Mouse (Mus musculus) cerebellum, adult (tissue): Measurements from ENCODE around the gene Pgpep1.

Experiments
- ATAC-seq: cut with Nextera tagmentation; 2 replicates; pipeline ENCODE4 v1.9.2; 2017; ENCODE audit warnings: mild to moderate bottlenecking, moderate library complexity, mixed read lengths; ENCODE audit not compliant: insufficient number of reproducible peaks, low FRiP score, low TSS enrichment

Pgpep1 gene

DNA sequence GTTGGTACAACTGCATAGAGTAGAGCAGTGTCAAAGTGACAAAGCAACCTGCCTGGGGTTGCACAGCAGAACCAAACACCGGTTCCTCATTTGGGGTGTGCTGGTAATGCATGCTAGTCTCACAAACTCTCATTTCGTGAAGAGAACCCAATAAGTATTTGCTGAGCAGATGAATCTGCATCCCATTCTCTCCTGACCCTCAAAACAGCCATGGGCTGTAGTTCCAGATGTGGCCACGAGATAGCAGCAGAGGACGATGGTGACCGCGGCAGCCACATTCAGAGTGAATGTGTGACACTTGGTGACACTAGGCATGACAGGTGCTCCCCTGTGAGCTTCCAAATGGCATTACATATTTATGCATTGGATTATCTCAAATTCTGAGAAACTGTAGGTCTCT is 48.3 kb downstream of the Pgpep1 start:
- ATAC-seq = no peak

DNA sequence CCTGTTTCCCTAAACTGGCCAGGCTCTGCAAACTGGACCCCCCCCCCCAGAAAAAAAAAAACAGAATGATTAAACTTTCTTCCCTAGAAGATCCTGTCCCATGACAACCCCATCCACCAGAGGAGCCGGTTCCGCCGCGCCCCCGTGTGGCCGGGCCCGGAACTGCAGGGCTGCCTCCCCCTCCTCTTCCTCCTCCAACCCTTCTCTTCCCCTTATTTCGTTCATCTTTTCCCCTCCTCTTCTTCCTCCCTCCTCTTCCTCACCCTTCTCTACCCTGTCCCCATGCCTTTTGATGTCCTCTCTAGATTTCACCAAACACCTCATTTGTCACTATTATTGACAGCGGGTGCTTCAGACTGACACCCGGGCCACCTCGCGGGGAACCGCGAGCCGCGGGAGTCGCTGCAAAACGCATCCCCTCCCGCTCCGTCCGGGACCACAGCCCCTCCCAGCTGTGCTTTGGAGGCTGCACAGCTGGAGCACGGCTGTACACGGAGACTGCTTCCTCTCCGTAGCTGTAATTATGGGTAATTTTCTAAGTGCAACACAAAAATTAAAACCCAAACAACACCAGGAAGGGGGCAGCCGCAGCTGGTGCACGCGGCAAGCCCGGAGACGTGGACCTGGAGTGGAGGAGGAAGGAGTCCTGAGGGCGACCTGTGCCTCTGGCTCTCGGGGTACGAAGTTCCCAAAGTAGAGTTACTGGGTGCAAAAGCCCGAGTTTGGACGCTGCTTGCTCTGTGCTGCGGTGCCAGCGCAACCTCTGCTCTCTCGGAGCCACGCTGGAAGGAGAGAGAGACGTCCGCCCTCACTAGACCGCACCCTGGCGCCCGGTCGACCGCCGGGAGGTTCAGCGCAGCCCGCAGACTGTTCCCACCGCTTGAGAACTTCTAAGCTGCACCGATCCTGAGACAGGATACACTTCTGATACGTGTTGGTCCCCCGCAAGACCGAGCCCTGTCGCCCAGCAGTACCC is 49.1 kb downstream of the Pgpep1 start:
- ATAC-seq = no peak

DNA sequence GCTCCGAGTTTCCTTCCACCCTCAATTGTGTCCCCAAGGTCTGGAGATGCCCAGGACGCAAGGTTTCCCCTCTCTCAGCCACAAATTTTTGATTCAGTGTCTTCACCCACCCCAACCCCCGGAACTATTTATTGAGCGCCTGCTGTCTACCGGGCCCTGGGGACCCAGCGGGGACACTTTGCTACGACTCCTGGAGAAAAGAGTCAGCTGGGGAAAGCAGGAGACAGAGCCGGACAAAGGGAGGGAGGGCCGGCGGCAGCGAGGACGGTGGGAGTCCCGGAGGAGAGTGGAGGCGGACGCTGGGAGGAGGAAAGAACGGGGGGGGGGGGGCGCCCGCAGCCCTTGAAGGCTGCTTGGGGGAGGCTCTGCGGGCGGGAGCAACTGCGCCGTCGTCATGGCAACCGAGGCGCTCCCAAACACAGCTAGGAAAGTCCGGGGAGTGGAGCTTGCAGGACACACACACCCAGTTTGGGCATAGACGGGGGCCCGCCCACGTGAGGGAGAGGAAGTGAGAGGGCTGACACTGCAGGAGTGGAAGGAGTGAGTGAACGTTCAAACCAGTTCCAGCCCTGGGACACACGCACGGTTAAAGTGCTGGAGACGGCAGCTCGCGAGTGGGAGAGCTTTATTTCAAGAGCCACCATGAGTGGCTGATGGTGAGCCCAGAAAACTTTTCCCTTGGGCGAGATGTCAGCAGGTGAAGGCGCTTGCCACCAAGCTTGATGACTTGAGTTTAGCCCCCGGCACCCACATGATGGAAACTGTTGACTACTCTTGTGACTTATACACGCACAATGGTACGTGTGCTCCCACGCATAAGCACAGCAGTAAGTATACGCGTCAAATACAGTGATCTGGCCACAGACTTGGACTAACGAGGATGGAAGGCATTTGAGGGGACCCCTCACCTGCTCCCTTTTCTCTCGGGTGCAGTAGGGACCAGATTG is 50.1 kb downstream of the Pgpep1 start:
- no peak for ATAC-seq

DNA sequence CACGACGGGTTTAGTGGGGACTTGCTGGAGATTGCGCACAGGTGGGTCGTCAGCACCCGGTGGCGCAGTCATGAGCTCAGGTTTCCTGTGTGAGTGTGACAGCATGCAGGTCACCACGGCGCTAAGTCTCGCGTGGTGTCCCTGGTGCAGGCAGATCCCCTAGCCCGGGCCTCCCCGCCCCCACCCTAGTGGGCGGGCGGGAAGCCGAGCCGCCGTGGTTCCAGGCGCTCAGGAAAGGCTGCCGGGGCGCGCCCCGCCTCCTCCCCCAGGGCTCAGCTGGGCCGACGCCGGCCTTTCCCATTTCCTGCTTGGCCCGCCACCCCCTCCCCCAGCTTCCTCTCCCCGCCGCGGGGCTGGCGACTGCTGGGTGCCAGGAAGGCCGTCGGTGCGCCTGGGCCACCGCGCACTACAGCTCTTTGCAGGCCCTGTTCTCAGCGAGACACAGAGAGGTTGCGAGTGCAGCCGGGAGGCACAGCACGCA is 50.8 kb downstream of the Pgpep1 start:
- ATAC-seq = no peak

DNA sequence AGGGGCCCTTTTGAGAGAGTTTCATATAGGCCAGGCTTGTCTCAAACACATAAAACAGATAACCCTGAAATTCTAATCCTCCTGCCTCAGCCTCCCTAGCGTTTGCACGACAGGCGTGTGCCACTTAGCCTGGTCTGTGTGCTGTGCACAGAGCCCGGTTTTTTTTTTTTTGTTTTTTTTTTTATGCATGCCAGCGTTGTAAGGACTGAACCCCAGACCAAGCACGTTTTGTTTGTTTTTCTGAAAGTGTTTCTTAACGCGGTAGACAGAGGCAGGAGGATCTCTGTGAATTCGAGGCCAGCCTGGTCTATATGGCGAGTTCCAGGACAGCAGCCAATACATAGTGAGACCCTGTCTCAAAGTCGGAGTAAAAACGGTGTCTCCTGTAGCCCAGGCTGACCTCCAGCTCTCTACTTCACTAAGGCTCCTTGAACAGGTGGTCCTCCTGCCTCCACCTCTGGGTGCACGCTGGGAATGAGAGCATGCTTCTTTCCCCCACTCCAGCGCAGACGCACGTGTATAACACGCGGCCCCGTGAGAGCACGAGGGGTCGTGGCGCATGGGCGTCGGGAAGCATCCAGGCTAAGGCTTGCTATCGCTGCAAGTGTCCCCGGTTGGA is 51.3 kb downstream of the Pgpep1 start, which contains the start of gene Ssbp4:
Gene Ssbp4, minus strand, starts transcription at position 124 of the 619 bp plus-strand sequence.
- no peak for ATAC-seq

DNA sequence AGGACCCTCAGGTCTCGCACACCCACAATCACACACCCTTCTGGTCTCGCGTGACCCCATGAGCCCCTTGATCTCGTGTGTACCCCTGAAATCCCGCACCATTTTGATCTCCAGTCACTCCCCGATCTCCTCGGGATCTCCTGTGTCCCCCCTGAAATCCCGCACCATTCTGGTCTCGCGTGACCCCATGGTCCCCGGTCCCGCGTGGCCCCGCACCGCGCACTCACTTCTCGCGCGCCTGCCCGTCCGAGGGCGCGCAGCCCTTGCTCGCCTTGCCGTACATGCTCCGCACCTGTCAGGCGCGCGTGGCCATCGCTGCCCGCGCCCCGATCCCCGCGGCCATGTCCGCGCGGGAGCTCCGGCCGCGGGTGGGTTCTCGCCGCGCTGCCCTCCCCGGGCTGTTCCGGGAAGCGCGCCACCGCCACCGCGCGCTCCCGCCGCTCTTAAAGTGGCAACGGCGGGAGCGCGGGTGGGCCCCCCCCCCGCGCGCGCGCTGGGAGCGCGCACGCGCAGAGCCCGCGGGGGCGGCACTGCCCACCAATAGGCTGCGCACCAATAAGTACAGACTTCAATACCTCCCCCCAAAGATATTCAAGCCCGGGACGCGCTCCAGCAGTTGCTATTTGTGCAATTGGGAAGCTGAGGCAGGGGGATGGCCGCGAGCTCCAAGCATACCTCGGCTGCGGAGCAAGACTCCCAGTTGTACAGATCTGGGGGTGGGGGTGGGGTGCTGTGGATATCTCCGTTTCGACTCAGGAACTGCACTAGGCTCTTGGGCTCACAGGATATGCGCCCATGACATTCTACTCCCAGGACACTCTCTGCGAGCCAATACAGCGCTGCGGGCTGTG is 52.1 kb downstream of the Pgpep1 start:
- ATAC-seq = no peak

DNA sequence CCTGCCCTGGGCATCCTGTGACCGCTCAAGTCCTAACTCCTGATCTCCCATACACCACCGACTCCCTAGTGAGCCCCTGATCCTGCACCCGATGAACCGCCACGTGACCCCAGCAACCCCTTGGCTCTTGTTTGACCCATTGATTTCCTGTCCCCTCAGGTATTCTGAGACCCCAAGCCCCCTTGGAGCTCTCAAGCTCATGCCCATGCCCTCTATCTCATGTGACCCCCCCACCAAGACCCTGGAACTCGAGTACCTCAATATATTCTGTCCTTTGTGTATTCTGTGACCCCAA is 52.6 kb downstream of the Pgpep1 start:
- ATAC-seq = no peak

DNA sequence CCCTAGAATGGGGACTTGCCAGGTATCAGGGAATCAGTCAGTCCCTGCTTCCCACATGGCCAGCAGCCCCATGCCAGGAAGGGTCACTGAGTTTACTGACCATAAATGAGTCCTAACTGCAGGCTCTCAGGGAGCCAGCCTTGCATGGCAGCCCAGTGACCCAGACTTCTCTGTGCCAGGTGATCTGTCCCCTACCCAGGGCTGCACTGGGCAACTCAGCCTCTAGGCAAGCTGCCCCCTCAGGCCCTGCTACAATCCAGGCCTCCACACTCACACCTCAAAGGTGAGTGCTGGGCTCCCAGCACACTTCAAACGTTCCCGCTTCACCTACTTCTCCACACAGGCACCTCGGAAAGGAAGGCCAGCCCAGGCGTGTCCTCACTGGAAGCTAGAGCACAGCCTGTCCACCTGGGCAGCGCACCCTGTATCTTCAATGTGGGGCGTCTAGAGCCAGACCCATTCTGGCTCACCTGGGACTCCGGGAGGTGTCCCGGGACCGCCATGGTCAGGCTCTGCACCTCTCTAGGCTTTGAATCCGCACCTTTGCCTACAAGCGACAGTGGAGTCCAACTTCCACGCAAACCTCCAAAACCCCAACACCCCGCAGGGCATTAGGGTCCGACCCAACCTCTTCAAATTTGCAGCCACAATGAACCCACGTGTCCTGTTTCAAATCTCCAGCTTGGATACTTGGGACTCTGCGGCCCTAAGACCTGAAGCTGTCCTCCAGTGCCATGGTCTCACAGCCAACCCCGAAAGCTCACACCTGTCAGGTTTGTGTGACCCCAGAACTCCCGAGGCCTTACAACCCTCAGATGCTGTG is 53.2 kb downstream of the Pgpep1 start:
- no peak for ATAC-seq

DNA sequence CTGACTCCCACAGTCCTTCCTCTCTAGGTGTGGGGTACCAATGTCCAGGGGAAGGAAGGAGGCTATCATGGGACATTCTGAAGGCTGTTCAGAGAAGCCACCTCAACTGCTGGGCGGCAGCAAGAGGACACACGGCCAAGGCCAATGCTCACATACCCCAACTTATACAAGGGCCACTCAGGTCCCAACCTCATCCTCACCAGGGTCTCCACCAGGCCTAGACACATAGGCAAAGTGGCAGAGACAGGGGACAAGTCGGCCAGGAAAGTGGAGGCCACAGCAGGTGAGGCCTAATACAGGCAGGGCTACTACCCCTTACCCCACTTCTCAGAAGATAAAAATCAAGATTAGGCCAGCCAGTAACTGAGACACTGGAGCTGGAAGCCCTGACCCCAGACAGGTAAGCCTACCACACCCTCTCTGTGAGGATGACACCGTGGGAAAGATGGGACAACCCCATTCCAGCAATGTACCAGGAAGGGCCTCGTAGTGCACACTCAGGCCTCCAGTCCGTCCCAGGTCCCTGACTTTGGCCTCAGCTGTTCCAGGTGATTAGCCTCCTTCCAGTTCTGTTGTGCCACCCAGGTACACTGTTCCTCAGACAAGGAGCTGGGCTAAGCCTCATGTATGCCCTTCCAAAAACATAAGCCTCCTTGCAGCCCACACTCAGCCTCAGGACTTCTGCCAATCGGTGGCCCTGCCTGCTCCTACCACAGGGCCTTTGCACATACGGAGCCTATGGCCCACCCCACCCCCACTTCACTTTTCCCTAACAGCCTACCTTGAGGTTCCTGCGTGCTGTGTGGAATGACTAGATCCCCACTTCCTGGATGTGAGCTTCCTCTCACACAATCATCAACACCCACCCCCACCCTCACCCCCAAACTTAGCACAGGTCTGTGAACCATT is 54.1 kb downstream of the Pgpep1 start:
- no peak for ATAC-seq

DNA sequence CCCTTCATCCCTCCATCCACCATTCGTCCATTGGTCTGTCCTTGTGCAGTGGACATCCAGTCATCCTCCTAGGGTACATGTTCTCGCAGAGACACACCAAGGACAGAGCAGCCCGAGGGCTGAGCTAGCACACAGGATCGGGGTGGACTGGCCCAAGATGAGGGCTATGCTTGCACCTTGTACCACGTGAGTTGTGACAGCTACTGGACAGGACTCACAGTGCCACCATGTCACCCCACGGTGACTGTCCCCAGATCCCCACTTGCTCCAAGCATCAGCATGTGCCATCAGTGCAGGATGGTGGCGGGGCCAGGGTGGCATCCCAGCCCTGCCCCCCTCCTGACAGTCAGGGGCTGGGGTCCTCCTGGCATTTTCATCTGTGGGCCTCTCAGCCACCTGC is 55.6 kb downstream of the Pgpep1 start:
- no peak for ATAC-seq

DNA sequence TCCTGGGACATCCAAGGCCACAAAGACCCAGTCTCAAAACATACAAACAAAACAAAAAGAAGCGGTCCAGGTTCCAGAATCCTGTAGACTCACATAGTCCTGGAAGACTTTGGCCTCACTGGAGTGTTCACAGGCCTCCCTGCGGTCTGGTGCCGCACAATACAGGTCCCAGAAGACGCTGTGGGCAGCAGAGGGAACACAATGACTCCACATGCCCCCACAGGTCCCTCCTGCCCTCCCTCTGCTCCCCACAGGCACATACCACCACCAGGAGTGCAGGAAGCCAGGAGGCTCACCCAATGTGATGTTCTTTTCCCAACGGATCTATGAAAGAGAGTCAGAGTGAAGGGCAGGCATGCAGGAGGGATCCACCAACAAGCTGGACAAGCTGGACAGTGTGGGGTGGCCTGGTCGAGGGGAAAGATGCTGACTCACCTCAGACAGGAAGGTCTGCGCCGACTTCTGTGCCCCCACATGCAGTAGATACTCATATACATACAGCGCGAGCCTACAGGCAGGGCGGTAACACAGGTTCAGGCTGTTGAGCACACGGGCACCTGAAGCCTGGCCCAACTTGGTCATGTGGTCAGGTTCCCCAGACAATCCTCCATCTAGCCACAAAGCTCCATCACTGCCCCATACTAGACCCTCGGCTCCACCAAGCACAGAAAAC is 57.9 kb downstream of the Pgpep1 start:
- no peak for ATAC-seq

DNA sequence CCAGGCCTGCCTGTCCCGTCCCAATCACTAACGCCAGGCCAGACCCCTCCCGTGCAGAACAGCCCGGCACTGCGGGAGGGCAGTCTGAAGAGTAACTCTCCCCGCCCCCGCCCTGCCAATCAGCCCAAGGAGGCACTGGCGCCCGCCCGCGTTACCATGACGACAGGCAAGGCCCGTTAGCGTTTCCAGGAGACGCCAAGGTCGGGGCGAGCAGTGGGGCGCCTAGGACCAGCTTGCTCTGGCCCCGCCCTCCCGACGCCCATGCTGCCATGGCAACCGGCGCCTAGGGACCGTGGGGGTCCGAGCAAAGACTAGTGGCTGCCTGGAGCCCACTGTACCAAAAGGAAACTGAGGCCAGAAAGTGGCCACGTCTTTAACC is 58.9 kb downstream of the Pgpep1 start:
- ATAC-seq = no peak

DNA sequence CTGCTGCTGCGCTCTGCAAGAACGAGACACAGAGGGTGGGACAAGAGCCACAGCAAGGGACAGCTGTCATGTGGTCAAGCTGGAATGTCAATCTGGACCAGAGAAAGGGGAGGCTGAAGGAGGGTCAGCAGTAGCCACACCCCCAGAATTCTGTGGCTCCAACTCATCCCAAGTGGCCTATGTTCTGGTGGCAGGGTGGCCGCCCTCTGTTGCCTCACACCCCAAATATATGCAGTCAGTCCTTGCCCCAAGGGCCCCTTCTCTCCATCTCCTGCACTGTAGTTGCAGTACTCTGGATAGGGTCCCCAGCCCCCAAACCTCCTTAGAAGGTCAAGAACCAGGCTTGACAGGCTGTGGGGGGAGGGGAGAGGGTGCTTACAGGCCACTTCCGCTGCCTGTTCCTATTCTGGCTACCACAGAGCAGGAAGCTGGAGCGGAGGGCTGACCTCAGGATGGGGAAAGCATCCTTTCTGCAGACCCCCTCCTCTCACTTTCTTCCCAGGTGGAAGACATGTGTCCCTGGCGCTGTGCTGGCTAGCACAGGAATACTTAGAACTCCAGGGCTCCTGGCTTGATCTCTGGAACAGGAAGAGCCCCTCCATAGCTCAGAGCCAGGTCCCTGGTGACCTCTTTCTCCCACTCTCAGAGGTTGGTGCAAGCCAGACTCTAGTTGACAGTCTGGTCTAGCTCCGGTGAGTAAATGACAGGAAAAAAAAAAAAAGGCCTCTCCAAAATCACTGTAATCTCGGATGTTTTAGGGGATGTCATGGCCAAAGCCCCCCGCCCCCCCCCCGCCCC is 59.5 kb downstream of the Pgpep1 start:
- no peak for ATAC-seq

DNA sequence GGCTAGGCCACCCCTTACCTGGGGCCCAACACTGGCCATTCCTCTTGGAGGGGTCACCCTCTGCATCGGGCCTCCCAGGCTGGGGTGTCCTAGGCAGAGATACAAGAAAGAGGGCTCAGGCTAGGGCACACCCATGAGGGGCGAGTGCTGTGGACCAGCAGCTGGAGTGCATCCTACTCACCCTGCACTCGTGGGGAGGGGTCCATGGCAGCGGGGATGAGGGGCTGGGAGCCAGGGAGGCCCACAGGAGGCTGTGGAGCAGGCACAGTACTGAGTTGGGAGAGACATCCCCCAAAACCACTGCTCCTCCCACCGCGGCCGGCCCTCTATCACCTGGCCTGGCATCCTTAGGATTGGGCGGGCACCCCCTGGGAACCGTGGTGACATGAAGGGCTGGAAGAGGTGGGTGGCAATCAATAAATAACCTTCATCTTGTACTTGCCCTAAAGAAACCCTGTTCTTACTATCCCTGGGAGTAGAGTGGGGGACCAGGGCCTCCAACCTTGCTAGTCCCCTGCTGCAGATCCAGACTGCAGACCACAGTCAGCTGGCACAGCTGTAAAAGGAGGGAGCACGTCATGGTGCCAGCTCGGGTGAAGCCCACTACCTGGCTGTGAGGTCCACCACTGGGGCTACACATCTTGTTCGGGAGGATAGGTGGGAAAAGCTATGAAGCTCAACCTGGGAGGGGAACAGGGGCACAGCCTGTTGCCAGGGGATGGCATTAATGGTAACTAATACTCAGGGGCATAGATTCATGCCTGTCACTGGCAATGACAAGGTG is 60.5 kb downstream of the Pgpep1 start:
- ATAC-seq = no peak

DNA sequence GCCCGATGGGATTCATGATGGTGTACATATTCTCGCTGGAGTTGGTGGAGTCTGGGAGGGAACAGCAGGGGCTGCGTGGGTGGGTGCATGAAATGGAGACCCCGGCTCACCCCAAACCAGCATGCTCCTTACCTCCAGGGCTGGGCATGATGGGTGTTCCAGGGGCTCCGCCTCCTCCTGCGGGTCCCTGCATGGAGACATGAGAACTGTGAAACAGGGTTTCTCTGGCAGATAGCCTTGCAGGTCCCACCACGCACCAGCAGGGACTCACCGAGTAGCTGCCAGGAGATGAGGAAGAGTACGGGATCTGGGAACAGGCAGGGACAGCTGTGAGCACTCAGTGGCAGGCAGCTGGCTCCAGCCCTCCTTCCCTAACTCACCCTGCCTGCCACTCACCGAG is 61.5 kb downstream of the Pgpep1 start:
- ATAC-seq = no peak

DNA sequence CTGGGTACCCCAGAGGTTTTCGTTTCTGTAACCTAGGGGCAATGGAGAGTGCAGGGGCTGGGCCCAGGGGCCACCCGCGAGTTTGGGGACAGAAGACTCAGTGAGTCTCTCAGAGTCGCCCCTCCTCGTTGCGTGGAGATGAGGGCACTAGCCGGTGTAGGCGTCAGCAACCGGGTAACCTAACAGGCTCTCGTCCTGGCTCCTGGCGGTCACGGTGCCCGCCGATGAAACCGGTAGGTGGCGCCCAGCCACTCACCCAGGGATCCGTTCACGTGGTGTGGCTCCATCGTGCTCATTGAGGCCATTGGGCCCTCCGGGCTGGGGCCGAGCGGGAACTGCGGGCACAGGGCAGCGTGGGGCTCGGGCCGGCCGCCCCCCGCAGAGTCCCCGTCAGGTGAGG is 61.9 kb downstream of the Pgpep1 start:
- ATAC-seq = peak; percentile 65
